Mouse (Mus musculus) stomach, postnatal 0 days (tissue): Measurements from ENCODE around the gene Clps.

Source experiments
- CTCF ChIP-seq: IDR thresholded peaks from 2 replicates; pipeline ENCODE4 v1.5.1; 2016; ENCODE audit warnings: antibody characterized with exemption, low read depth, mild to moderate bottlenecking, moderate library complexity
- EP300 ChIP-seq: optimal IDR thresholded peaks from 2 replicates; pipeline ENCODE3; 2016; ENCODE audit warnings: antibody characterized with exemption

DNA sequence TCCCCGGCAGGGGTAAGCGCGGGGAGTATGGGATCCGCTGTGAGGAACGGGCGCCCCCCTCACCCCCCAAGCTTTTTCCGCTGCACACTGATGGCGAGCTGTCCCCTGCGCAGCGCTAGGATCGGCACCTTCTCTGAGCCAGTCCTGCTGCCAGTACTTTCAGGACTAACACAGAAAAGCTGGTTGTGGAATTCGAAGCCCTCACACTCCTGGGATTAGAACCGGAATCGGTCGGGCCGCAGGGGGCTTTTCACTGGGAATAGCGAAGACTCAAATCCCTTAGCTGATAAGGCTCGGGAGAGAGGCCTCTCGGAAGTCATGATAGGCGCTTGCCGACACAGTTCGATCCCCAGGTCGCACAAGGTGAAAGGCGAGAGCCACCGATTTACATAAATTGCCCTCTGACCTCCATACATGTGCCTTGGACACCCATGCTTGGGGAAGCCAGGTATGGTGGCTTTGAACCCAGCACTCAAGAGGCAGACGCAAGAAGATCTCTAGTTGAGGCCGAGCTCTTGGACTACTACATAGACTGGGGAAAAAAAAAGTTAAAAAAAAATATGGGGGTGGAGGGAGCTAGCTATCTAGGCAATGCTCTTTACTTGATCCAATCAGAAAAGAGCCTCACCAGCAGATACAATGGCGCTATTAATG is 37.1 kb downstream of the Clps start:
- TF ChIP-seq CTCF (no peak), EP300 (no peak)
